Comparison of ENCODE assay signal across 8 mouse cellular contexts in the genomic region with DNA sequence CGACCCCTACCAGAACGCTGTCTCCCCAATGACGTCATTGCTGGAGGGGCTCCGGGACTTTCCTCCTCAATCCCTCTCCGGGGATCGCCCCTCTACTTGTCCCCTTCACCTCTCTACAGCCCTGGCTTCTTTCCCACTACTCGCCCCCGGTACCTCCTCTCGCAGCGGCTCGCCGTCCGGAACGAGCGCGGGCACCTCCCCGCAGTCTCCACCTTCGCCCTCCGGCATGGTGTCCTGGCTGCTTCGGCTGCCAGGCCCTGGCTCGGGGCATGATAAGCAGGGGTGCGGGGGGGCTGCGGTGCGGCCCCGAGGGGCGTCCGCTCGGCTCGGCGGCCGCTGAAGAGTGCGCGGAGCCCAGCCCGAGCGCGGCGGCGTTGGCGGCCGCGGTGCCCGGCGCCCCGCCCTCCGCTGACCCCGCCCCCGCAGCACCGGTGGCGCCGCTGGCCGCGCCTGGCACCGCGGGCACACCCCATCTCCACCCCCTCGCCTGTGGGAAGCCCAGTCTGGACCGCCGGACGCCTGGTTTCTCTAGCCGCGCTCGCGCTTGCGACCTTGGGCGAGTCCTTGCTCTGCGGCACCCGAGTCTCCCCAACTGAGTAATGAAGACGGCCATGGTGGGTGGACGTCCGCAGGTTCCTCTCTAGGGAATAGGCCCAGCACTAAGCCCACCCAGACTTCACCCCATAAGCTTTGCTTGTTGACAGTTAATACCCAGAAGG. TPM values are rescaled to one million over a fixed set of nuclear protein-coding genes. Genes with fewer than 3 reads are reported as not detected.
DNase-seq lines count a peak whose midpoint lies in the region; ATAC-seq and TF ChIP-seq lines count a peak whose summit lies in the region.

TSS of gene Tmem151a (minus strand) at position 387 of the 719 bp plus-strand sequence.

- H3K9me3 ChIP-seq in heart, embryonic 12.5 days (replicated peaks), result no peaks in the 10 kb centered on the region
- H3K9me3 ChIP-seq in erythroblast, embryonic 14.5 days (ENCODE audit: control insufficient read depth, low read length), result peaks cover 4% of the 10 kb centered on the region; the same call in 1 of the 2 replicates
- no peaks in the 10 kb centered on the region for H3K9me3 ChIP-seq in limb, embryonic 14.5 days (ENCODE audit: control insufficient read depth, low read length)
- no peaks in the 10 kb centered on the region for H3K9me3 ChIP-seq in neural tube, embryonic 13.5 days

- peaks cover 62% of the 10 kb centered on the region for H3K27me3 ChIP-seq in heart, embryonic 12.5 days (replicated peaks)
- H3K27me3 ChIP-seq in erythroblast, embryonic 14.5 days (ENCODE audit: control insufficient read depth), result peaks cover 72% of the 10 kb centered on the region
- peaks cover 58% of the 10 kb centered on the region for H3K27me3 ChIP-seq in limb, embryonic 14.5 days (ENCODE audit: control insufficient read depth, insufficient read depth, low read length)
- H3K27me3 ChIP-seq in neural tube, embryonic 13.5 days, result peaks cover 63% of the 10 kb centered on the region

- no peak for ATAC-seq in heart, embryonic 12.5 days (ENCODE audit: insufficient number of reproducible peaks, low FRiP score)
- no peak for ATAC-seq in limb, embryonic 14.5 days (ENCODE audit: low FRiP score, low read depth)
- no peak for ATAC-seq in neural tube, embryonic 13.5 days (ENCODE audit: low read depth)
- ATAC-seq in activated CD4-positive, CD25-positive, alpha-beta regulatory T cell, adult 4 months, result no peak

- no peak for TF ChIP-seq POLR2A in limb, embryonic 14.5 days (IDR thresholded peaks at IDR 0.05; ENCODE audit: borderline replicate concordance, extremely low read depth, insufficient read depth, insufficient read length)

- H3K4me3 ChIP-seq in heart, embryonic 12.5 days, result peak within 1 kb of the TSS; percentile 54
- peak within 1 kb of the TSS; percentile 56 for H3K4me3 ChIP-seq in erythroblast, embryonic 14.5 days (replicated peaks)
- peak within 1 kb of the TSS; percentile 42 for H3K4me3 ChIP-seq in limb, embryonic 14.5 days (replicated peaks; ENCODE audit: low read length)
- peak within 1 kb of the TSS; percentile 54 for H3K4me3 ChIP-seq in neural tube, embryonic 13.5 days

- no peak for DNase-seq in heart, postnatal 10 days
- peak; percentile 75 for DNase-seq in adrenal gland, postnatal 10 days
- DNase-seq in kidney, adult 18-20 months, result peak; percentile 67
- DNase-seq in limb, embryonic 14.5 days (ENCODE audit: low spot score), result no peak

- H3K9ac ChIP-seq in heart, embryonic 12.5 days, result peak within 1 kb of the TSS; percentile 52
- peak within 1 kb of the TSS; percentile 36 for H3K9ac ChIP-seq in limb, embryonic 14.5 days (ENCODE audit: low read depth, low read length, severe bottlenecking)
- H3K9ac ChIP-seq in neural tube, embryonic 13.5 days, result peak within 1 kb of the TSS; percentile 78

- 1% methylated on average over 60 of the region's 69 CpGs for WGBS in heart, embryonic 12.5 days
- under 1% methylated on average over 54 of the region's 69 CpGs for WGBS in limb, embryonic 14.5 days
- WGBS in neural tube, embryonic 13.5 days, result under 1% methylated on average over 67 of the region's 69 CpGs

- no peak within 1 kb of the TSS for H3K27ac ChIP-seq in heart, embryonic 12.5 days (ENCODE audit: poor library complexity, severe bottlenecking)
- no peak within 1 kb of the TSS for H3K27ac ChIP-seq in limb, embryonic 14.5 days (replicated peaks; ENCODE audit: low read depth, low read length)
- no peak within 1 kb of the TSS for H3K27ac ChIP-seq in neural tube, embryonic 13.5 days (replicated peaks)

- H3K4me2 ChIP-seq in heart, embryonic 12.5 days, result peak within 1 kb of the TSS; percentile 89
- H3K4me2 ChIP-seq in limb, embryonic 14.5 days (replicated peaks; ENCODE audit: low read depth, low read length, severe bottlenecking), result peak within 1 kb of the TSS; percentile 74
- H3K4me2 ChIP-seq in neural tube, embryonic 13.5 days, result peak within 1 kb of the TSS; percentile 78

- H3K36me3 ChIP-seq in heart, embryonic 12.5 days, result peaks cover 7% of the 10 kb centered on the region; the same call in 1 of the 2 replicates
- H3K36me3 ChIP-seq in erythroblast, embryonic 14.5 days (ENCODE audit: control insufficient read depth), result peaks cover 6% of the 10 kb centered on the region
- H3K36me3 ChIP-seq in limb, embryonic 14.5 days (ENCODE audit: control insufficient read depth, insufficient read depth, low read length), result peaks cover 9% of the 10 kb centered on the region
- H3K36me3 ChIP-seq in neural tube, embryonic 13.5 days, result 0 out of 2 replicates have a peak, but pooled peaks cover 7% of the 10 kb centered on the region

- H3K4me1 ChIP-seq in heart, embryonic 12.5 days (replicated peaks), result peaks cover 25% of the 10 kb centered on the region
- H3K4me1 ChIP-seq in erythroblast, embryonic 14.5 days (ENCODE audit: control insufficient read depth), result peaks cover 42% of the 10 kb centered on the region
- peaks cover 14% of the 10 kb centered on the region for H3K4me1 ChIP-seq in limb, embryonic 14.5 days (ENCODE audit: control insufficient read depth, insufficient read depth, low read length)
- peaks cover 32% of the 10 kb centered on the region for H3K4me1 ChIP-seq in neural tube, embryonic 13.5 days (replicated peaks)

- intact Hi-C loops in heart, postnatal 10 days (cut with DNase I), result no loop called here

RNA-seq across cellular contexts. Expression of gene Tmem151a, which starts in this region (rescaled TPM):
- polyA plus RNA-seq in heart, embryonic 12.5 days (2016; fragmentation: Nextera tagmentation; extraction: Ambion mirVana), result 4.4 TPM in 2 replicates
- total RNA-seq in heart, postnatal 10 days (2021), result 1 to 10 TPM; 3.3 to 3.5 TPM
- 1 to 10 TPM; 2.4 to 3.2 TPM for total RNA-seq in adrenal gland, postnatal 10 days (2021)
- polyA plus RNA-seq in erythroblast, embryonic 14.5 days (2012), result 0.02 TPM in 1 of 2 replicates, not detected in the other
- 0.96 and 1.4 TPM in 2 replicates for polyA plus RNA-seq in limb, embryonic 14.5 days (2012; rRNA removed)
- polyA plus RNA-seq in limb, embryonic 14.5 days (2014; fragmentation: Nextera tagmentation; extraction: Ambion mirVana), result 1.8 and 2.1 TPM in 2 replicates
- 8.4 and 10.1 TPM in 2 replicates for polyA plus RNA-seq in neural tube, embryonic 13.5 days (2015; fragmentation: Nextera tagmentation; extraction: Ambion mirVana)
- not detected for polyA plus RNA-seq in activated CD4-positive, CD25-positive, alpha-beta regulatory T cell, adult 4 months (2017; shearing (Covaris generic))

Comparison
In these comparisons a context has a peak if more than half of its experiments do, and no peak if none do; other contexts are left out.
1. DNase-seq: peak in adrenal gland, postnatal 10 days (single experiment) and kidney, adult 18-20 months (single experiment); none in heart, postnatal 10 days (0 of 2) and limb, embryonic 14.5 days (single experiment).
2. Peak in every context shown above with its lines, with median percentiles within 50 percentile points of each other: H3K4me2 ChIP-seq, H3K4me3 ChIP-seq and H3K9ac ChIP-seq.